Mouse (Mus musculus): Measurements from ENCODE around the gene Ucma.

Gene Ucma

DNA sequence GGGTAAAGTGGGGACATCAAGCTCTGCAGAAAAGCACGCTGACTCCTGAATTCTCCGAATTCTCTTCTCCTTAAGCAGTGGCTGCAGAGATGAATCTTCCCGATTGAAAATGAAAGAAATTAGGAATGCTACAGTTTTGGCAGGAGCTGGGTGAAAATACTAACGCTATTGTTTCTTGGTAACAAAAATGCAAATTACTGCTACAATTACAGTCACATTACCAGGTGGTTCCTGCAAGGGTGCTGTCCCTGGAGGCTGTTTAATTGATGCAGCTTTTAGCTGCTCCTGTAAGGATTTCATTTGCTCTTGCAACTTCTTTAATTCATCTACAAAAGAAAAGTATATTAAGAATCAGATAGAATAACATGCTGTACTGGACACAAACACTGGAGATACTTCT lies 31.2 kb downstream of the Ucma start:
- DNase-seq (ENCODE audit: low spot score): no peak

DNA sequence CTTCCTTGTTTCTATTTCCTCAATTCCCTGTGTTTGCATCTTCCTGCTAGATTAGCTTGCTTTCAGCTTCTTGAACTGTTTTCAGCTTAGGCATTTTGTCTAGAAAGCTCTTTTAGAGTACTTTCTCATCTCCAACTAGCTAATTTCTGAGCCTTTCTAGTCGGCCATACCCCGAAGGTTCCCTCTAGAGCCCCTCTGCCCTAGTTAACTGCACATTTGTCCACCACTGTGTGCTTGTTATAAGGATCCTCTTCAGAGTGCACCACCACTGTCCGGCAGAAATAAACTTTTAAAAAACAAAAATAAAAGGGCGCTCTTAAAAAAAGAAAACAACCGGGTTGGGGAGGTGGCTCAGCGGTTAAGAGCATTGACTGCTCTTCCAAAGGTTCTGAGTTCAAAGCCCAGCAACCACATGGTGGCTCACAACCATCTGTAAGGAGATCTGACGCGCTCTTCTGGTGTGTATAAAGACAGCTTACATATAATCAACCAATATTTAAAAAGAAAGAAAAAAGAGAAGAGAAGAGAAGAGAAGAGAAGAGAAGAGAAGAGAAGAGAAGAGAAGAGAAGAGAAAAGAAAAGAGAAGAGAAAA lies 36.1 kb downstream of the Ucma start:
- no peak for DNase-seq (ENCODE audit: low spot score)

DNA sequence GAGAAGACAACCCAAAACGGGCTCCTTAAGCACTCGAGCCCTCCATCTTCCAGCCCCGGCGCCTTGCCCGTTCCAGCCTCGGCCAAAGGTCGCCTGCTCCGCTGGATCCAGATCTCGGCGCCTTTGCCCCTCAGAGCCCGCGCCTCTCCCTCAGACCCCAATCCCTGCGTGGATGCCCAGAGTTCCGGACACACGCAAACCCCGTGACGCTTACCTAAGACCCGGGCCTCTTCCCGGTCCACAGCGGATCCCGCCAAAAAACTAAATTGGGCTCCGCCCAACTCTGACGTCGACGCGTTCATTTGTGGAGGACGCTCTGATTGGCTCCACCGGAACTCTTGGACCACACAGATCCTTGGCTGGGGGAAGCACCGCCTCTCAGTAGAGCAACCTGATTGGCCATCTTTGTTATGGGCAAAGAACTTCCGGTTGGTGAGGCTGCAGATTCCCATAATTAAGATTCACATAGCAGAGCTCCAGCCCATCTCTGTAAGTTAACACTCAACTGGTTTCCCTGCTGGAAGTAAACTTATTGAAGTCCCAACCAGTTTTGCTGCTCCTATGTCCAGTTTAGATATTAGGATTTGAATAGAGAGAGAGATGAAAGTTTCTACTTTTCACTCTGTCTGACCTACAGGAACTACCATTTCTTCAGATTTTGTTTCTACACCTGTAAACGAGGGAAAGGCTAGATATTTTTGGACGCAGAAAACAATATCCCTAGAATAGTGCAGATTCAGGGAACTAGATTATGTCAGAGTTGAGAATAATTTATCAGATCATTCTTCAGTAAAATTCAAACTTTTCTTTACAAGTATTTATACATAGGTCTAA lies 36.8 kb downstream of the Ucma start, which contains the start of gene Mcm10:
Mcm10 (minus strand) TSS at position 301 of the 834 bp plus-strand sequence.
- DNase-seq (ENCODE audit: low spot score): peak; percentile 93

- DNase-seq (ENCODE audit: low spot score): no peak
These were observed 38.7 kb downstream of the Ucma start for GRCm38 (mm10) chr2:5014616-5015015.

DNA sequence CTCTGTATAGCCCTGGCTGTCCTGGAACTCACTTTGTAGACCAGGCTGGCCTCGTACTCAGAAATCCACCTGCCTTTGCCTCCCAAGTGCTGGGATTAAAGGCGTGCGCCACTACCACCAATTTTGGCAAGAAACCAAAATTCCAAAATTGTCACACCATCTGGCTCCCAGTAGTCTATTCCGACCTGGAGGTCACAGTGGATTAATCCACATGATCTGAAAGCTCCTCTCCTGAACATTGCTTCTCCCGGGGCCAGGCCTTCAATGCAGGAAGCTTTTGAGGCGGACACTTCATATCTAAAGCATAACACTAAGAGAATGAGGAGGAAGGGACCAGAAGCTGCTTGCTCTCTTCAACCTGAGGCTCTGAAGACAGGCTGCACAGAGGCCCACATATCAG lies 39.6 kb downstream of the Ucma start:
- DNase-seq (ENCODE audit: low spot score): no peak

DNA sequence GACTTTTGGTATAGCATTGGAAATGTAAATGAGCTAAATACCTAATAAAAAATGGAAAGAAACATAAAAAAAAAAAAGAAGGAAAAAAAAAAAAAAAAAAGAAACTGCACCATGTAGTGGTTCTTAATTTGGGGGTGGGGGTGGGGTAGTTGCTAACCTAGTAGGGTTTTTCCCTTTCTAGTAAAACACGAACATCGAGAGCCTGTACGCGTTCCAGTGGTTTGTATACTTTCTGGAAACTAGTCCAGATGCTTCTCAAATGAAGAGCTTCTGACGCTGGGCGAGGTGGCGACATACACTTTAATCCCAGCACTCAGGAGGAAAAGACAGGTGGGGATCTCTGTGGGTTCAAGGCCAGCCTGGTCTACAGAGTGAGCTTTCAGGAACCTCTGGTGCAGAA lies 41.0 kb downstream of the Ucma start:
- no peak for DNase-seq (ENCODE audit: low spot score)

- no peak for DNase-seq (ENCODE audit: low spot score)
These were observed 43.8 kb downstream of the Ucma start for GRCm38 (mm10) chr2:5019708-5020107.

DNA sequence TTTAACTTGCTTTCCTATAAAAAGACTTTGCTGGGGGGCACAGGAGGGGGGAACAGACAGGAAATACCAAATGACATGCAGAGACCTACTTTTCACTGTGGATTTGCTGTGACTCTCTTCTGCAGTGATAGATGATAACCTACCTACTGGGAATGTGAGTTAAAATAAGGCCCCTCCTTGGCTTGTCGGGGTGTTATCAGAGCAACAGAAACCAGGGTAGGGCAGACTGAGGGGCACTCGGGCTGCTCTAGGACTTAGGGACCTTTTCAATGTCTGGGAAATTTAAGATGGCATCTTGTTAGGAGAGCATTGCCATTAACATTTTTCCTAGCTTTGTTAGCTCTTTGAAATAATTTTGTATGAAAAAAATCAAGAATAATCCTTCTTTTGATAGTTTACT lies 47.4 kb downstream of the Ucma start:
- DNase-seq (ENCODE audit: low spot score): no peak

- DNase-seq (ENCODE audit: low spot score): no peak
These were observed 47.9 kb downstream of the Ucma start for GRCm38 (mm10) chr2:5023699-5024399.

DNA sequence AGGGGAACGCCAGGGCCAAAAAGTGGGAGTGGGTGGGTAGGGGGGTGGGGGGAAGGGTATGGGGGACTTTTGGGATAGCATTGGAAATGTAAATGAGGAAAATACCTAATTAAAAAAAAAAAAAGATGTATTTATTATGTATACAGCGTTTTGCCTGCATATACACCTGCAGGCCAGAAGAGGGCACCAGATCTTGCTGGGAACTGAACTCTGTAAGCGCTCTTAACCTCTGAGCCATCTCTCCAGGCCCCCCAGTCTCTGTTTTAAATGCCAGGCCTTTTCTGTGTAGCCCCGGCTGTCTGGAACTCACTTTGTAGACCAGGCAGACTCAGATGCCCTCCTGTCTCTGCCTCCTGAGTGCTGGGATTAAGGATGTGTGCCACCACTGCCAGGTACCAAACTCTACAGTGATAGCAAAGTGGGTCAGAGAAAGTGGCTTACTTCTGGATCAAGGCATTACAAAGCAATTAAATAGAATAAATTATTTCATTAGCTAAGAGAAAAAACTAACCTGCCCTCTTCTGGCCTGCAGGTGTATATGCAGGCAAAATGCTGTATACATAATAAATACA lies 49.3 kb downstream of the Ucma start:
- no peak for DNase-seq (ENCODE audit: low spot score)

DNA sequence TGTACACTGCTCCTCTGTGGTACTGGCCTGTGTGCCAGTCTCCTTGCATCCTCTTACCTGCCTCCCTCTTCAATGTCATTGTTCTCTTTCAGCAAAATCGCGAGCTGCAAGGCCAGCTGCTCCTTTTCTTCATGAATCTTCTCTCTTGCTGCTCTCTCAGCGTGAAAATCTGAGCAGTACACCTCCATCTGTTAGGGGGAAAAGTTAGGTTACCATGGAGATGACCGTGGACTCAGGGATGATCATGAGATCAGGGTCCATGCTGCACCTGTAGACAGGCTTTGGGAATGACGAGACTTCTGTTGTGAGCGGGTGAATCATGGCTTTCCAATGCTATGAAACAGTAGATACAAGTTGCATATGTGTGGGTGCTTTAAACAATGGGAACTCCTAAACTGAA lies 51.1 kb downstream of the Ucma start:
- no peak for DNase-seq (ENCODE audit: low spot score)

GRCm38 (mm10) chr2:5028047-5028446 lies 52.1 kb downstream of the Ucma start:
- DNase-seq (ENCODE audit: low spot score): no peak

DNA sequence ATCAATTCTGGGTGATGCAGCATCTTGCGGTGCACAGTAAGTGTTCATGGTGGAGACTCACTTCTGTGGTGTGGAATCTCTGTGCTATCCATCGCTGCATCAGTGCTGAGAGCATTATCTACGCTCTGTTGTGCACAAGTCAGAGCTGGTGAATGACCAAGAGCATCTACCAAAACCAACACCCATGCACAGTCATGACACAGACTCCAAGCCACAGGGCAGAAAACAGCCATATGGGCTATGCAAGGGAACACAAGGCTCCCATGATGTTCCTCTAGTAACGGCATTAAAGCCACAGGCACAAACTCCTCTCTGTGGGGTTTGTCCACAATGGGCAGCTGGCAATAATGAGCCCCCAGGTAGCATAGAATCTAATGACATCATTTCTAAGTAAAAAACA lies 53.9 kb downstream of the Ucma start:
- DNase-seq (ENCODE audit: low spot score): no peak

DNA sequence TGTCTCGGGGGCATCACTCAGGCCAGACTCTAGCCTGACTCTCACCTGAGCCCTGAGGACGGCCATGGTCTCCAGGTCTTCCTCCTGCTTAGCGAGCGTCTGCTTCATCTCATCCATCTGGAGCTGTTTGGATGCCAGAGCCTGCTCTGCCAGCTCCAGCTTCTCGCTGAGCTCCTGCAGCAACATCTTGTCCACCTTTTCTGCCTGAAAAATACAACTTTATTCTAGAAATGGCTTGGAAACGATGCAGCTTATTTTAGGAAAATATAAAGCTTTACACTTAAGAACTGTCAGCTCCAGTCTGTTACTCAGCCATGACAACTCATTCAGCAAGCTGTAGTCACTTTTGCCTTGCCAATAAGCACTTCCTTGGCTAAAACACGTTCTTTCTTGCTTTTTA lies 55.3 kb downstream of the Ucma start:
- DNase-seq (ENCODE audit: low spot score): no peak

GRCm38 (mm10) chr2:5032665-5033064 lies 56.7 kb downstream of the Ucma start:
- no peak for DNase-seq (ENCODE audit: low spot score)

DNA sequence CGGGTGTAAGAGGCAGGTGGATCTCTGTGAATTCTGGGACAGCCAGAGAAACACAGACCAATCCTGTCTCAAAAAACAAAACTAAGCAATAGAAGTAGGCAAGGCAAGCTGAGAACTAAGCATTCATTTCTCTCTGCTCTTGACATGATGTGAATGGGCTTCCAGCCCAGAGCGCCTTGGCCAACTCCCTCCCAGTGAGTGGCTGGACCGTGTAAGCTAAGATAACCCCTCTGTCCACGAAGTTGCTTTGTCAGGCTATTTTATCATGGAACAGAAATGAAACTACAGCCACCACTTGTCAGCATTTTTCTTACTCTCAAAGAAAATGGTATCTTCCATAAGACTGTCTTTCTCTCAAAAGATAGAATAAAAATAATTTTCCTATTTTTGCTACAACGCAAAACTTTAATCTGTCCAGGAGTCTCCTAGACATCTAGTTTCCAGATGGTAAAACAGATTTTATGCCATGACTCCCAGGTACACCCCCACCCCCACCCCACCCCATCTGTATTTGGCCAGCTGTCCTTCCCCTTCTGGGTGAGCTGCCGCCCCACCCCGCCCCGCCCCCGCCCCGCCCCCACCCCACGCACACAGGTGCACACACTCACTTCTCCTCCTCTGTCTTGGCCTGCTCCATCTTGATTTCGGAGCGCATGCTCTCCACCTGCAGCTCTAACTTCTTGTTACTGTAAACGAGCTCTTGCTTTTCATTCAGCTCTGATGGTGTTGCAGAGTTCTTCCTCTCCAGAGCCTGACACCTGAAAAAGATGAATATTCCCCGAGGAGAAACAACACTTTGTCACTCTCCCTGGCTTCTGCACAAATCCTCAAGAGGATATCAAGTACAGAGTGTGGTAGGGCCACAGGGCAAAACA lies 57.9 kb downstream of the Ucma start:
- no peak for DNase-seq (ENCODE audit: low spot score)

- DNase-seq (ENCODE audit: low spot score): no peak
These were observed 58.9 kb downstream of the Ucma start for GRCm38 (mm10) chr2:5034801-5035200.

DNA sequence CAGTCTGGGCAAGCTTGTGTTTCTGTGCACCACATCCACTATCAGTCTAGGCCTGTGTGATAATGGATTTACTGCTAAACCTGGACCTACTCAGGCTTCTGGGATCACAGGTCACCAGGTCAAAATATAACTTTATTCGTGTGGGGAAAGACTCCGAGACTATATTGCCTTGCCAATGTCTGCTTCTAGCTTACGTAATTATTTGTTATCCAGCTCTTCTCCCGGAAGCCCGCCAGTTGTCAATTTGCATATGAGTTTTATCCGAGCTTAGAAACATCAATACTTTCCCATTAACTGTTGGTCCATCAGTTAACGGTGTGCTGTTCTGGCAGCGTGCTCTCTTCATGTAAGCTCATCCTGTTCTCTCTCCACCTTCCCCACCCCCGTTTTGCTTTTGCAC lies 59.3 kb downstream of the Ucma start:
- no peak for DNase-seq (ENCODE audit: low spot score)

Measured in ovary, postnatal 14 days (tissue).